Mouse (Mus musculus): ENCODE results near the gene Babam2. TPM values are rescaled to one million over a fixed set of nuclear protein-coding genes. Genes with fewer than 3 reads are reported as not detected.
A peak's percentile ranks its signal among the peaks of the same experiment; 100 is the strongest.

Gene Babam2
- polyA plus RNA-seq (2015; fragmentation: Nextera tagmentation; extraction: Ambion mirVana) = 50.6 and 56.0 TPM in 2 replicates

- WGBS = under 1% methylated on average over 71 of the region's 71 CpGs
- peak; percentile 94 for ATAC-seq (ENCODE audit: insufficient number of reproducible peaks, low FRiP score, low TSS enrichment, low read depth)
- peaks cover 3% of the 10 kb centered on the region; the same call in 1 of the 2 replicates for H3K36me3 ChIP-seq
- H3K4me2 ChIP-seq (replicated peaks) = peak within 1 kb of the TSS; percentile 83
- H3K4me3 ChIP-seq (replicated peaks) = peak within 1 kb of the TSS; percentile 80
- no peaks in the 10 kb centered on the region for H3K9me3 ChIP-seq (replicated peaks)
- H3K27me3 ChIP-seq = no peaks in the 10 kb centered on the region
- peak within 1 kb of the TSS; percentile 70 for H3K9ac ChIP-seq
- H3K27ac ChIP-seq (replicated peaks) = peak within 1 kb of the TSS; percentile 88
- H3K4me1 ChIP-seq = peaks cover 10% of the 10 kb centered on the region
Observed at GRCm38 (mm10) chr5:31697644-31698296, at the start of gene Babam2. Babam2 (plus strand) TSS chr5:31697684.

GRCm38 (mm10) chr5:31650518-31651288 is 46.8 kb upstream of the Babam2 start:
- no peak for ATAC-seq (ENCODE audit: insufficient number of reproducible peaks, low FRiP score, low TSS enrichment, low read depth)
- Histone ChIP-seq H3K9ac (no peak overlapping the region), H3K4me2 (replicated peaks) (no peak overlapping the region), H3K4me1 (no peaks in the 10 kb centered on the region), H3K27me3 (no peaks in the 10 kb centered on the region), H3K9me3 (replicated peaks) (no peaks in the 10 kb centered on the region), H3K27ac (replicated peaks) (no peak overlapping the region), H3K36me3 (no peaks in the 10 kb centered on the region), H3K4me3 (replicated peaks) (no peak overlapping the region)
- 79% methylated on average over 2 of the region's 2 CpGs for WGBS

DNA sequence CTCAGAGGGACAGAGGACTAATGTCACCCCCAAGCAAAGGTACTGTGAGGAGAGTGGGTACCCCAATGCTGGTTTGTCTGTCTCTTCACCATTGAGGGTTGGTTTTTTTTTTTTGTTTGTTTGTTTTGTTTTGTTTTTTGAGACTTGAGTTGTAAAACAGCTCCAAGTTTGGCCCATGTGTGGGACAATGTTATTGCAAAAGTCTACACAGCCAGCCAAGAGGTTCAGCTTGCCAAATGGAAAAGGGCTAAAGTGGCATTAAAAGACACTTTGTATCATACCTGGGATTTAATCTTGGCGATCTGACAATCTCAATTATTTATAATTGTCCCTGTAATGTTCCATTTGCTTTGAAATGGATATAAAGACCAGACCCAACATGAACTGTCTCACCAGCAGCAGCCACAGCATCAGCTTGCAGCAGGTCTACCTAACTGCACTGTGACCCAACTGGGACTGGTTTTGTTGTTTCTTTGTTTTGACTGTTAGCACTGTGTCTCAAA is 41.7 kb upstream of the Babam2 start:
- no peaks in the 10 kb centered on the region for H3K36me3 ChIP-seq
- no peaks in the 10 kb centered on the region for H3K27me3 ChIP-seq
- 74% methylated on average over 1 of the region's 1 CpGs for WGBS
- no peak overlapping the region for H3K4me3 ChIP-seq (replicated peaks)
- no peak overlapping the region for H3K4me2 ChIP-seq (replicated peaks)
- H3K27ac ChIP-seq (replicated peaks) = no peak overlapping the region
- H3K4me1 ChIP-seq = no peaks in the 10 kb centered on the region
- ATAC-seq (ENCODE audit: insufficient number of reproducible peaks, low FRiP score, low TSS enrichment, low read depth) = no peak
- H3K9me3 ChIP-seq (replicated peaks) = no peaks in the 10 kb centered on the region
- H3K9ac ChIP-seq = no peak overlapping the region

GRCm38 (mm10) chr5:31666176-31666575 is 31.3 kb upstream of the Babam2 start:
- Histone ChIP-seq H3K4me3 (replicated peaks) (no peak overlapping the region), H3K27ac (replicated peaks) (0 out of 2 replicates have a peak overlapping the region, but pooled peaks have one; percentile 36), H3K36me3 (no peaks in the 10 kb centered on the region), H3K4me2 (replicated peaks) (no peak overlapping the region), H3K27me3 (no peaks in the 10 kb centered on the region), H3K9me3 (replicated peaks) (no peaks in the 10 kb centered on the region), H3K9ac (no peak overlapping the region), H3K4me1 (0 out of 2 replicates have a peak, but pooled peaks cover 5% of the 10 kb centered on the region)
- no peak for ATAC-seq (ENCODE audit: insufficient number of reproducible peaks, low FRiP score, low TSS enrichment, low read depth)
- WGBS = 14% methylated on average over 1 of the region's 1 CpGs

- no peak overlapping the region for H3K9ac ChIP-seq
- no peak overlapping the region for H3K4me2 ChIP-seq (replicated peaks)
- H3K9me3 ChIP-seq (replicated peaks) = no peaks in the 10 kb centered on the region
- no peak for ATAC-seq (ENCODE audit: insufficient number of reproducible peaks, low FRiP score, low TSS enrichment, low read depth)
- no peak overlapping the region for H3K27ac ChIP-seq (replicated peaks)
- 0 out of 2 replicates have a peak, but pooled peaks cover 5% of the 10 kb centered on the region for H3K4me1 ChIP-seq
- 71% methylated on average over 13 of the region's 13 CpGs for WGBS
- no peaks in the 10 kb centered on the region for H3K27me3 ChIP-seq
- H3K4me3 ChIP-seq (replicated peaks) = no peak overlapping the region
- H3K36me3 ChIP-seq = no peaks in the 10 kb centered on the region
Observed at GRCm38 (mm10) chr5:31668325-31668968, 29.0 kb upstream of the Babam2 start.

DNA sequence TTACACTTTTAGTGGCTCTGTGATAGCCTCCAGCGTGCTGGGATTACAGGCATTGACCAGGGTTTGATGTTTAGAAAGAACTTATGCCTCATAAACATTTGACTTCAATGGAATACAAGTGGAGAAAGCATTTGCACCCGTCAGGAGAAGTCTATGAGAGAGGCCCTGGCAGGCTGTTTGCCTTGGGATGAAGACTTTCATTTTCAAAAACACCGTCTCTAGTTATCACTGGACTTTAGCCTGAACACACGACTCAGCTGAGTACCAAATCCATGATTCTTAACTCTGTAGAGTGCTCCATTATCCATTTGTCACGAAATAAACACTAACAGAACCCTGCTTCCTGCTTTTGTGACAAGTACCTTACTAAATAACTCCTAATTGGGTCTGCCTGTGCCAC is 27.5 kb upstream of the Babam2 start:
- Histone ChIP-seq H3K9me3 (replicated peaks) (no peaks in the 10 kb centered on the region), H3K4me3 (replicated peaks) (no peak overlapping the region), H3K9ac (no peak overlapping the region), H3K4me2 (replicated peaks) (no peak overlapping the region), H3K27me3 (no peaks in the 10 kb centered on the region), H3K27ac (replicated peaks) (no peak overlapping the region), H3K4me1 (0 out of 2 replicates have a peak, but pooled peaks cover 5% of the 10 kb centered on the region), H3K36me3 (no peaks in the 10 kb centered on the region)
- ATAC-seq (ENCODE audit: insufficient number of reproducible peaks, low FRiP score, low TSS enrichment, low read depth) = no peak
- 73% methylated on average over 5 of the region's 5 CpGs for whole genome bisulfite sequencing

DNA sequence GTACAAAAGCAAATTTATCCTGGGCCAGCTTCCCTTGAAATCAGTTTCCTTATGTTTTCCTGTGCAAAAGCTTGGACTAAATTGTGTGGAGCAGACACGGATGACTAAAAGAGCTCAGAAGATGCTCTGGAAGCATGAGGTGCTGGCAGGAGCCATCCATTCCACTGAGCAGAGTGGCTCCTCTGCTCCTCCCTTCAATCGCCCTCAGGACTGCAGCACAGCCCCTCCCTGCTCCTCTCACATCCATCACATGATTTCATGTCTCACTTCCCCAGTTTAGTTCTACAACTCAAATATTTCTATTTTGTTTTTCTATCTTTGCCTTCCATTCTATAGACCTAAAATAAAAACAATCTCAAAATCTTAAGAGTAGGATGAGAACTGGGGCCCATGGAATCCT is 26.3 kb upstream of the Babam2 start:
- Histone ChIP-seq H3K9me3 (replicated peaks) (no peaks in the 10 kb centered on the region), H3K27ac (replicated peaks) (no peak overlapping the region), H3K9ac (no peak overlapping the region), H3K4me3 (replicated peaks) (no peak overlapping the region), H3K4me2 (replicated peaks) (no peak overlapping the region), H3K4me1 (0 out of 2 replicates have a peak, but pooled peaks cover 4% of the 10 kb centered on the region), H3K27me3 (no peaks in the 10 kb centered on the region), H3K36me3 (no peaks in the 10 kb centered on the region)
- 44% methylated on average over 2 of the region's 2 CpGs for WGBS
- ATAC-seq (ENCODE audit: insufficient number of reproducible peaks, low FRiP score, low TSS enrichment, low read depth) = no peak

DNA sequence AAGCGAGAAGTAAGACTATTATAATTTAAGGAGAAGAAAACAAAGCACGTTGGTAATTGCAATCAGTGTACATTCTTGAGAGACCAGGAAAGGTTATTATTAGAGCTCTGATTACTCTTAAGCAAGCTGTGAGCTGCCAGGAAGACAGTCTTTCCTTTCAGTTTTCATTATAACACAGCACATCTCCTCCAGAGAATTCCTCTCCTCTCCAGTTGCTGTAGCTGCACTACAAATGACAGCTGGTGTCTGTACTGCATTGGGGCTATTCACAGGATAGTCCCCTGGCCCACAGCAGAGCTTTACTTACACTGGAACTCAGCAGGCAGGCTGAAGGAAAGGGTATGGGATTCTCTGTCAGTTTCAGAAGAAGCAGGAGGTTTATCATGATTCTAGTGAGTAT is 24.1 kb upstream of the Babam2 start:
- H3K36me3 ChIP-seq = no peaks in the 10 kb centered on the region
- no peak overlapping the region for H3K9ac ChIP-seq
- H3K27ac ChIP-seq (replicated peaks) = no peak overlapping the region
- no peak for ATAC-seq (ENCODE audit: insufficient number of reproducible peaks, low FRiP score, low TSS enrichment, low read depth)
- H3K4me3 ChIP-seq (replicated peaks) = no peak overlapping the region
- H3K9me3 ChIP-seq (replicated peaks) = no peaks in the 10 kb centered on the region
- H3K27me3 ChIP-seq = no peaks in the 10 kb centered on the region
- H3K4me2 ChIP-seq (replicated peaks) = no peak overlapping the region
- WGBS = 62% methylated on average over 2 of the region's 2 CpGs
- H3K4me1 ChIP-seq = no peaks in the 10 kb centered on the region

GRCm38 (mm10) chr5:31678000-31678399 is 19.5 kb upstream of the Babam2 start:
- Histone ChIP-seq H3K27ac (replicated peaks) (no peak overlapping the region), H3K9me3 (replicated peaks) (no peaks in the 10 kb centered on the region), H3K4me2 (replicated peaks) (no peak overlapping the region), H3K4me3 (replicated peaks) (no peak overlapping the region), H3K9ac (no peak overlapping the region), H3K4me1 (no peaks in the 10 kb centered on the region), H3K27me3 (no peaks in the 10 kb centered on the region), H3K36me3 (no peaks in the 10 kb centered on the region)
- no peak for ATAC-seq (ENCODE audit: insufficient number of reproducible peaks, low FRiP score, low TSS enrichment, low read depth)
- 83% methylated on average over 1 of the region's 1 CpGs for WGBS

DNA sequence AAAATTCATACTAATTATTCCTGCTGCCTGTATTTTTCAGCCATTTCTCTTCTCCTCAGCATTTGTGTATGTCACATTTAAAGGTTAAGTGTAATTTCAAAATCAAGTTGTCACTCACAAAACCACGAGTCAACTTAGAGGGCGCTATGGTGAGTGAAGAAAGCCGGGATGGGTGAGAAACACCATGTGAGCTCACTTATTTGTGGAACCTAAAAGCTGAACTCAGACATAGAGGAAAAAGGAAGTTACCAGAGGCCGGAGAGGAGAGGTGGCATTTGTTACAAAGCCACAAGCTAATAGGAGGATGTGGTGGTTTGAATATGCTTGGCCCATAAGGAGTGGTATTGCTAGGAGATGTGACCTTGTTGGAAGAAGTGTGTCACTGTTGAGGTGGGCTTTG is 17.3 kb upstream of the Babam2 start:
- H3K9me3 ChIP-seq (replicated peaks) = no peaks in the 10 kb centered on the region
- no peaks in the 10 kb centered on the region for H3K4me1 ChIP-seq
- ATAC-seq (ENCODE audit: insufficient number of reproducible peaks, low FRiP score, low TSS enrichment, low read depth) = no peak
- no peak overlapping the region for H3K27ac ChIP-seq (replicated peaks)
- H3K9ac ChIP-seq = no peak overlapping the region
- no peaks in the 10 kb centered on the region for H3K36me3 ChIP-seq
- no peak overlapping the region for H3K4me3 ChIP-seq (replicated peaks)
- H3K27me3 ChIP-seq = no peaks in the 10 kb centered on the region
- 67% methylated on average over 4 of the region's 4 CpGs for WGBS
- H3K4me2 ChIP-seq (replicated peaks) = no peak overlapping the region

- 93% methylated on average over 1 of the region's 1 CpGs for WGBS
Observed at GRCm38 (mm10) chr5:31682305-31682704, 15.2 kb upstream of the Babam2 start.

More at GRCm38 (mm10) chr5:31682305-31682704, 15.2 kb upstream of the Babam2 start:
- Histone ChIP-seq H3K9me3 (replicated peaks) (no peaks in the 10 kb centered on the region), H3K4me3 (replicated peaks) (no peak overlapping the region), H3K4me1 (no peaks in the 10 kb centered on the region), H3K27me3 (no peaks in the 10 kb centered on the region), H3K4me2 (replicated peaks) (no peak overlapping the region), H3K36me3 (no peaks in the 10 kb centered on the region), H3K9ac (no peak overlapping the region), H3K27ac (replicated peaks) (no peak overlapping the region)
- no peak for ATAC-seq (ENCODE audit: insufficient number of reproducible peaks, low FRiP score, low TSS enrichment, low read depth)

All from embryonic facial prominence, embryonic 15.5 days (tissue).